Mouse (Mus musculus): Measurements from ENCODE around the gene Taar7f. TPM values are rescaled to one million over a fixed set of nuclear protein-coding genes. Genes with fewer than 3 reads are reported as not detected.
"Not testable (repeated sequence)": the region's sequence is repeated elsewhere in the genome, so short reads cannot be mapped to it uniquely, and the experiment has no call there.

The Taar7f gene
- total and polyA plus RNA-seq, 3 experiments = not detected

- TF ChIP-seq GATA2 (IDR thresholded peaks at IDR 0.05; ENCODE audit: borderline replicate concordance, low read depth, low read length) = no peak
- no peak for TF ChIP-seq CTCF (IDR thresholded peaks at IDR 0.05; ENCODE audit: low read depth, low read length)
- no peak for TF ChIP-seq TAL1 (conservative IDR thresholded peaks at IDR 0.05; ENCODE audit: low read depth, low read length)
- TF ChIP-seq GATA1 (IDR thresholded peaks at IDR 0.05; ENCODE audit: borderline replicate concordance, low read length) = no peak
- no peak for TF ChIP-seq POLR2AphosphoS5 (IDR thresholded peaks at IDR 0.05; ENCODE audit: insufficient replicate concordance, low read depth, low read length)
- DNase-seq (ENCODE audit: low spot score) = no peak
Observed at GRCm38 (mm10) chr10:24031347-24031746, 18.0 kb upstream of the Taar7f start.

GRCm38 (mm10) chr10:24037314-24037713 lies 12.0 kb upstream of the Taar7f start, which contains the start of gene Taar7e:
TSS of gene Taar7e (plus strand) at chr10:24037614.
- Histone ChIP-seq H3K36me3 (replicated peaks) (no peaks in the 10 kb centered on the region), H3K4me1 (ENCODE audit: insufficient read depth, low read depth, low read length) (no peaks in the 10 kb centered on the region), H3K4me3 (ENCODE audit: low read depth, low read length) (no peak within 1 kb of the TSS), H3K9me3 (replicated peaks) (no peaks in the 10 kb centered on the region), H3K27me3 (ENCODE audit: insufficient read depth, low read length) (no peaks in the 10 kb centered on the region)
- DNase-seq (ENCODE audit: low spot score) (no peak), ATAC-seq (ENCODE audit: extremely low read depth, insufficient number of reproducible peaks, low FRiP score, poor library complexity, severe bottlenecking) (no peak)
- TF ChIP-seq POLR2AphosphoS5 (IDR thresholded peaks at IDR 0.05; ENCODE audit: insufficient replicate concordance, low read depth, low read length) (no peak), TAL1 (conservative IDR thresholded peaks at IDR 0.05; ENCODE audit: low read depth, low read length) (no peak), GATA2 (IDR thresholded peaks at IDR 0.05; ENCODE audit: borderline replicate concordance, low read depth, low read length) (no peak), CTCF (IDR thresholded peaks at IDR 0.05; ENCODE audit: low read depth, low read length) (no peak), GATA1 (IDR thresholded peaks at IDR 0.05; ENCODE audit: borderline replicate concordance, low read length) (no peak)

More at GRCm38 (mm10) chr10:24031347-24031746, 18.0 kb upstream of the Taar7f start:
- no peaks in the 10 kb centered on the region for H3K36me3 ChIP-seq (replicated peaks)
- no peaks in the 10 kb centered on the region for H3K27me3 ChIP-seq (ENCODE audit: insufficient read depth, low read length)
- H3K4me3 ChIP-seq (ENCODE audit: low read depth, low read length) = no peak overlapping the region
- no peaks in the 10 kb centered on the region for H3K4me1 ChIP-seq (ENCODE audit: insufficient read depth, low read depth, low read length)
- no peaks in the 10 kb centered on the region for H3K9me3 ChIP-seq (replicated peaks)
- no peak for ATAC-seq (ENCODE audit: extremely low read depth, insufficient number of reproducible peaks, low FRiP score, poor library complexity, severe bottlenecking)

GRCm38 (mm10) chr10:24040120-24040869 lies 9.0 kb upstream of the Taar7f start:
- DNase-seq (ENCODE audit: low spot score) = no peak
- Histone ChIP-seq H3K4me1 (ENCODE audit: insufficient read depth, low read depth, low read length) (no peaks in the 10 kb centered on the region), H3K36me3 (replicated peaks) (no peaks in the 10 kb centered on the region), H3K9me3 (replicated peaks) (no peaks in the 10 kb centered on the region), H3K27me3 (ENCODE audit: insufficient read depth, low read length) (no peaks in the 10 kb centered on the region), H3K4me3 (ENCODE audit: low read depth, low read length) (no peak overlapping the region)
- ATAC-seq (ENCODE audit: extremely low read depth, insufficient number of reproducible peaks, low FRiP score, poor library complexity, severe bottlenecking) = no peak
- TF ChIP-seq GATA2 (IDR thresholded peaks at IDR 0.05; ENCODE audit: borderline replicate concordance, low read depth, low read length) (no peak), GATA1 (IDR thresholded peaks at IDR 0.05; ENCODE audit: borderline replicate concordance, low read length) (no peak), POLR2AphosphoS5 (IDR thresholded peaks at IDR 0.05; ENCODE audit: insufficient replicate concordance, low read depth, low read length) (no peak), TAL1 (conservative IDR thresholded peaks at IDR 0.05; ENCODE audit: low read depth, low read length) (no peak), CTCF (IDR thresholded peaks at IDR 0.05; ENCODE audit: low read depth, low read length) (no peak)

- H3K4me3 ChIP-seq (ENCODE audit: low read depth, low read length) = no peak overlapping the region
- ATAC-seq (ENCODE audit: extremely low read depth, insufficient number of reproducible peaks, low FRiP score, poor library complexity, severe bottlenecking) = no peak
Observed at GRCm38 (mm10) chr10:24052039-24052438, 2.7 kb downstream of the Taar7f start.

GRCm38 (mm10) chr10:24058986-24059385 lies 9.7 kb downstream of the Taar7f start:
- Histone ChIP-seq H3K36me3 (replicated peaks) (no peaks in the 10 kb centered on the region), H3K9me3 (replicated peaks) (no peaks in the 10 kb centered on the region), H3K4me3 (ENCODE audit: low read depth, low read length) (no peak overlapping the region), H3K4me1 (ENCODE audit: insufficient read depth, low read depth, low read length) (no peaks in the 10 kb centered on the region), H3K27me3 (ENCODE audit: insufficient read depth, low read length) (no peaks in the 10 kb centered on the region)
- no peak for DNase-seq (ENCODE audit: low spot score)
- no peak for ATAC-seq (ENCODE audit: extremely low read depth, insufficient number of reproducible peaks, low FRiP score, poor library complexity, severe bottlenecking)
- TF ChIP-seq TAL1 (conservative IDR thresholded peaks at IDR 0.05; ENCODE audit: low read depth, low read length) (no peak), CTCF (IDR thresholded peaks at IDR 0.05; ENCODE audit: low read depth, low read length) (no peak), POLR2AphosphoS5 (IDR thresholded peaks at IDR 0.05; ENCODE audit: insufficient replicate concordance, low read depth, low read length) (no peak), GATA1 (IDR thresholded peaks at IDR 0.05; ENCODE audit: borderline replicate concordance, low read length) (no peak), GATA2 (IDR thresholded peaks at IDR 0.05; ENCODE audit: borderline replicate concordance, low read depth, low read length) (no peak)

More at GRCm38 (mm10) chr10:24052039-24052438, 2.7 kb downstream of the Taar7f start:
- no peaks in the 10 kb centered on the region for H3K27me3 ChIP-seq (ENCODE audit: insufficient read depth, low read length)
- H3K36me3 ChIP-seq (replicated peaks) = no peaks in the 10 kb centered on the region
- no peak for TF ChIP-seq POLR2AphosphoS5 (IDR thresholded peaks at IDR 0.05; ENCODE audit: insufficient replicate concordance, low read depth, low read length)
- no peak for TF ChIP-seq TAL1 (conservative IDR thresholded peaks at IDR 0.05; ENCODE audit: low read depth, low read length)
- no peak for TF ChIP-seq CTCF (IDR thresholded peaks at IDR 0.05; ENCODE audit: low read depth, low read length)
- TF ChIP-seq GATA2 (IDR thresholded peaks at IDR 0.05; ENCODE audit: borderline replicate concordance, low read depth, low read length) = no peak
- TF ChIP-seq GATA1 (IDR thresholded peaks at IDR 0.05; ENCODE audit: borderline replicate concordance, low read length) = no peak
- DNase-seq (ENCODE audit: low spot score) = no peak
- no peaks in the 10 kb centered on the region for H3K4me1 ChIP-seq (ENCODE audit: insufficient read depth, low read depth, low read length)
- H3K9me3 ChIP-seq (replicated peaks) = no peaks in the 10 kb centered on the region

- not testable (repeated sequence) for H3K9me3 ChIP-seq (replicated peaks); ATAC-seq (ENCODE audit: extremely low read depth, insufficient number of reproducible peaks, low FRiP score, poor library complexity, severe bottlenecking); H3K36me3 ChIP-seq (replicated peaks); DNase-seq (ENCODE audit: low spot score); H3K4me1 ChIP-seq (ENCODE audit: insufficient read depth, low read depth, low read length); H3K4me3 ChIP-seq (ENCODE audit: low read depth, low read length); H3K27me3 ChIP-seq (ENCODE audit: insufficient read depth, low read length)
Observed at GRCm38 (mm10) chr10:24074751-24075150, 25.4 kb downstream of the Taar7f start.

GRCm38 (mm10) chr10:24076200-24076599 lies 26.9 kb downstream of the Taar7f start, which contains the start of gene Taar8a:
TSS of gene Taar8a (plus strand) at chr10:24076500.
- not testable (repeated sequence) for H3K36me3 ChIP-seq (replicated peaks); H3K27me3 ChIP-seq (ENCODE audit: insufficient read depth, low read length); ATAC-seq (ENCODE audit: extremely low read depth, insufficient number of reproducible peaks, low FRiP score, poor library complexity, severe bottlenecking); DNase-seq (ENCODE audit: low spot score); H3K9me3 ChIP-seq (replicated peaks); H3K4me1 ChIP-seq (ENCODE audit: insufficient read depth, low read depth, low read length); H3K4me3 ChIP-seq (ENCODE audit: low read depth, low read length)
